Mouse (Mus musculus) heart, adult 10 weeks (tissue): ENCODE data around the gene Prr32. TPM values are rescaled to one million over a fixed set of nuclear protein-coding genes. Genes with fewer than 3 reads are reported as not detected.

Experiments
- polyA plus RNA-seq: library from polyadenylated mRNA; stranded (reverse); fragments of 350-450 nt; fragmentation: Illumina TruSeq; extraction: RNeasy Lipid Tissue Mini Kit (QIAGEN cat#74804); gene quantifications from one replicate; pipeline ENCODE4 v1.2.3, GENCODE M21; 2014; ENCODE audit warnings: low read depth, low replicate concordance

Gene Prr32
- not detected for polyA plus RNA-seq

DNA sequence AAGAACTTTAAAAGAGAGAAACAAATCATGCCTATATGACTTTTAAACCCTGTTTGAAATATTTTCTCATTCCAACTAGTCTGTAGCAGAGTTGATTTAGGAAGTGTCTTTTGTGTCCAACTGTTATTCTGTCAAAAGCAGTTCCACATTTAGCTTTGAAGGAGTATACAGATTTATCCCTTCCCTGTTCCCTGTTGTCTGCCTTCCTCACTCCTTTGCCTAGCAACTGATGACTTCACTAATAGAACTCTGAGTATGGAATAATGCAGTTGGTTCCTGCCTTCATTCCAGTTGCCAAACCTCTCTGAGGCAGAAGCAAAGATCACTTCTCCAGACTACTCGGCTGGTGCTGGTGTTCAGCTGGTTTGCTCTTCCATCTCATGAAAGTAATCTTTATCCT is at the start of gene Prr32:
Prr32 (plus strand) TSS at position 301 of the 400 bp plus-strand sequence.

